Mouse (Mus musculus): Measurements from ENCODE around the gene Cdan1. TPM values are rescaled to one million over a fixed set of nuclear protein-coding genes. Genes with fewer than 3 reads are reported as not detected.

Gene Cdan1
- polyA plus RNA-seq, 1 experiment, result 7.8 TPM

DNA sequence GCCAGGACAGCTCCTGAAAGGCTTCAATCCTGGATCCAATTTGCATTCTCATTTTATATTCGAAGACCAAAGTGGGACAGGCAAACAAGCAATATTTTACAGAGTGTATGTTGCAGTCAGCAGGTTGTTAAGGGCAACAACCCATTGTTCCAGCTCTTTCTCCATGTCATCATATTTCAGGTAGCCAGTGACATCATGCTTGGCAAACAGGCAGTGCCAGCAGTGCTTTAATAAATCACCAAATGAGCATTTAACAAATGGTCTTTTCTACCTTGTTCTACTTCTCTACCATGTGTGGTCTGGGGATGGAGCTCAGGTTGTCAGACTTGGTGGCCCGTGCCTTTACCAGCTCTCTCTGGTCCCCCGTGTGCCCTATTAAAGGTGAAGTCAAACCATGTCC lies 8.2 kb upstream of the Cdan1 start:
- H3K4me1 ChIP-seq, result peaks cover 2% of the 10 kb centered on the region
- H3K36me3 ChIP-seq (replicated peaks; ENCODE audit: low read length), result peaks cover 34% of the 10 kb centered on the region
- H3K4me3 ChIP-seq (replicated peaks), result no peak overlapping the region
- TF ChIP-seq GATA1 (IDR thresholded peaks at IDR 0.05; ENCODE audit: borderline replicate concordance, low read length) (no peak), FLI1 (IDR thresholded peaks at IDR 0.05; ENCODE audit: low read length) (no peak)
- no peaks in the 10 kb centered on the region for H3K9me3 ChIP-seq
- H3K27me3 ChIP-seq (replicated peaks), result no peaks in the 10 kb centered on the region

DNA sequence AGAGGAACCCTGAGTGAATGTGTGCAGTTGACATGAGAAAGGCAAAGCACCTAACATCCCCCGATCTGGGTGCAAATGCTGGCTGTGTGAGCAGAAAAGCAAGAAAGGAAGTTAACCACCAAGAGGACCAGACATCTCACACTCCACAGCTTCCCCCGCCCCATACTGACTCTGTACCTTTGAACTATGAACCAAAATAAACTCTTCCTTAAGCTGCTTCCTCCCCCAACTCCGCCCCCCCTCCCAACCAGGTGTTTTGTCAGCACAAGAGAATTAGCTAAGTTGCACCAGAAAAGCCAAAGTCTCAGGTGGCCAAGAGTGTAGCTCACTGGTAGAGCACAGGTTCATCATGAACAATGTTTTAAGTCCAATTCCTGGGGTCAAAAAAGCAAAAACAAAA lies 3.2 kb upstream of the Cdan1 start:
- no peak overlapping the region for H3K4me3 ChIP-seq (replicated peaks)
- no peak for TF ChIP-seq FLI1 (IDR thresholded peaks at IDR 0.05; ENCODE audit: low read length)
- no peak for TF ChIP-seq GATA1 (IDR thresholded peaks at IDR 0.05; ENCODE audit: borderline replicate concordance, low read length)

DNA sequence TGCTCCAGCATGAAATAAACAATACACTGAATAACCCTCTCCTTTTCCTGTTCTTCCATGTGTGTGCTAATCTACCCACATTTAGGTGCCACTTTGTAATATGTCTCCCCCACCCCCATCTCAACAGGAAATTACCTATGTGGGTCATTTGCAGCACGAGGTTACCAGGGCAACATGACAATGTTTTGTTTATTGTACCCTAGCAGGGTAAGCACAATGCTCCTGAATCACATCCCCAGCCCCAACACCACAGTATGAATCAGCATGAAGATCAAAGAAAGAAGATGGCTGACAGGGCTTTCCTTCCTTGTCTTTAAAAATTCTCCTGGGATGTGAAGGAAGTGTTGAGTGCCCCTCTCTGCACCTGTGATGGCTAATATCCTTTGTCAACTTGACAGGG lies 2.7 kb upstream of the Cdan1 start:
- Histone ChIP-seq H3K4me1 (peaks cover 38% of the 10 kb centered on the region), H3K4me3 (replicated peaks) (no peak overlapping the region), H3K36me3 (replicated peaks; ENCODE audit: low read length) (no peaks in the 10 kb centered on the region), H3K27me3 (replicated peaks) (no peaks in the 10 kb centered on the region), H3K9me3 (no peaks in the 10 kb centered on the region)
- TF ChIP-seq GATA1 (IDR thresholded peaks at IDR 0.05; ENCODE audit: borderline replicate concordance, low read length), result no peak
- TF ChIP-seq FLI1 (IDR thresholded peaks at IDR 0.05; ENCODE audit: low read length), result no peak

More for the DNA sequence above, 3.2 kb upstream of the Cdan1 start:
- H3K4me1 ChIP-seq, result peaks cover 33% of the 10 kb centered on the region
- H3K27me3 ChIP-seq (replicated peaks), result no peaks in the 10 kb centered on the region
- H3K36me3 ChIP-seq (replicated peaks; ENCODE audit: low read length), result peaks cover 1% of the 10 kb centered on the region
- no peaks in the 10 kb centered on the region for H3K9me3 ChIP-seq

DNA sequence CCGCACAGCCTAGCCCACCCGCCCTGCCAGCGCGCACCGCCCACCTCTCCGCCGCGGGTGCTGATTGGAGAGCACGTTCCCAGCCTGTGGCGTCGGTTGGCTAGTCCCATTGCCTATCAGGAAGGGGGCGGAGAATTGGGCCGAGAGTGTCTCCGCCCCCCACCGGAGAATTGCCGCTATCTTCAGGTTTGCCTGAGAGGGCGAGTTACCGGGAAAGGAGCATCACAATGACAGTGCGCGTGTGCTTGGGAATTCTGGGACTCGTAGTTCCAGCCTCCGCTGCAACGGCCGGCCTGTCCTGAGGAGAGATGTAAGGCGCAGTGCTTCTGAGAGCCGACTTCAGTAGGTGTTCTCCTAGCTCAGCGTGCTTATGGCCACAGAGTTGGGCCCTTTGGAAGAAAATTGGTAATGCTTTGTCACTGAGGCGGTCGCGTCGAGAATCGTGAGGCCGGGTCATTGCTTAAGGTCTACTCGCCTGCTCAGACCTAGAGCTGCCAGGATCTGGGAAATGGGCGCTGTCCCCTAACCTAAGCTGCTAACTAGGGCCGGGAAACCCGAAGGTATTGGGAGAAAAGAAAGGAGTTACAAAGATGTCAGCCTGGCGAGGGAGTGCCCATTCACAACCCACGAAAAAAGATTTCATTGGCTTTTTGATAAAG lies 625 bp upstream of the Cdan1 start, which contains the start of gene Ttbk2:
Gene Ttbk2, minus strand, starts transcription at position 181 of the 659 bp plus-strand sequence.
- no peaks in the 10 kb centered on the region for H3K36me3 ChIP-seq (replicated peaks; ENCODE audit: low read length)
- no peaks in the 10 kb centered on the region for H3K27me3 ChIP-seq (replicated peaks)
- H3K4me3 ChIP-seq (replicated peaks), result peak within 1 kb of the TSS; percentile 94
- H3K4me1 ChIP-seq, result peaks cover 39% of the 10 kb centered on the region
- no peaks in the 10 kb centered on the region for H3K9me3 ChIP-seq
- no peak for TF ChIP-seq GATA1 (IDR thresholded peaks at IDR 0.05; ENCODE audit: borderline replicate concordance, low read length)
- TF ChIP-seq FLI1 (IDR thresholded peaks at IDR 0.05; ENCODE audit: low read length), result no peak

DNA sequence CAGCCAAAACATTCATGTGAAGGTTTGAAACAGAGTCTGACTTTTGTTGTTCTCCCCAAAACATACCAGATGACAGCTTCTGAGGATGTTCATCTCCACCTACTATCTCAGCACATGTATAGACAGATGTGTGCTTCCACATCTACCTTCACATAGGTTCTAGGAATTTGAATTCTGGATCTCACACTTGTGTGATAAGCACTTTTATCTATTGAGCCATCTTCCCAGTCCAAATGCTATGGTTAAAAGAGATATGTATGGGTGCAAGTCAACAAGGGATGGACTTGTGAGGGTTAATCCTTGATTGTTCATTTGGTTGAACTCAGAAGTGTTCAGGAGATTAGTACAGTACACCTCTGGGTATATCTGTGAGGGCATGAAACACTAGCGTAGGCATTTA lies 4.6 kb downstream of the Cdan1 start:
- H3K4me1 ChIP-seq, result peaks cover 27% of the 10 kb centered on the region
- H3K36me3 ChIP-seq (replicated peaks; ENCODE audit: low read length), result no peaks in the 10 kb centered on the region
- TF ChIP-seq GATA1 (IDR thresholded peaks at IDR 0.05; ENCODE audit: borderline replicate concordance, low read length), result no peak
- TF ChIP-seq FLI1 (IDR thresholded peaks at IDR 0.05; ENCODE audit: low read length), result no peak
- no peaks in the 10 kb centered on the region for H3K9me3 ChIP-seq
- H3K27me3 ChIP-seq (replicated peaks), result no peaks in the 10 kb centered on the region
- no peak overlapping the region for H3K4me3 ChIP-seq (replicated peaks)

DNA sequence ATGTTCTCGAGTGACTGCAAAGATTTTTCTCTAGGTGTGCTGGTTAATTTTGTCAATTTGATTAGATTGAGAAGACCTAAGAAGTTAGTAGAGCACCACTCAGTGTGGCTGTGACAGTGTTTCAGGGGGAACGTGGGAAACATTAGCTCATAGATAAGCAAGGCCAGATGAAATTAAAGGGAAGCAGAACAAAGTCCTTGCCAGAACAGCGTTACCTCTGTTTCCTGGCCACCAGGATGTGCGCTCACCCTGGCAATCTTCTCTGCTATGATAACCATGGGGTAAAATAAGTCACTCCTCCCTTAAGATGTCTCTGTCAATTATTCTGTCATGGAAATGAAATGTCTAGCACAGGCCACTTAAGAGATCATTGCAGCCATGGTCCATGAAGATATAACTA lies 5.9 kb downstream of the Cdan1 start:
- Histone ChIP-seq H3K27me3 (replicated peaks) (no peaks in the 10 kb centered on the region), H3K36me3 (replicated peaks; ENCODE audit: low read length) (no peaks in the 10 kb centered on the region), H3K9me3 (no peaks in the 10 kb centered on the region), H3K4me1 (peaks cover 22% of the 10 kb centered on the region), H3K4me3 (replicated peaks) (no peak overlapping the region)
- TF ChIP-seq GATA1 (IDR thresholded peaks at IDR 0.05; ENCODE audit: borderline replicate concordance, low read length) (no peak), FLI1 (IDR thresholded peaks at IDR 0.05; ENCODE audit: low read length) (no peak)

DNA sequence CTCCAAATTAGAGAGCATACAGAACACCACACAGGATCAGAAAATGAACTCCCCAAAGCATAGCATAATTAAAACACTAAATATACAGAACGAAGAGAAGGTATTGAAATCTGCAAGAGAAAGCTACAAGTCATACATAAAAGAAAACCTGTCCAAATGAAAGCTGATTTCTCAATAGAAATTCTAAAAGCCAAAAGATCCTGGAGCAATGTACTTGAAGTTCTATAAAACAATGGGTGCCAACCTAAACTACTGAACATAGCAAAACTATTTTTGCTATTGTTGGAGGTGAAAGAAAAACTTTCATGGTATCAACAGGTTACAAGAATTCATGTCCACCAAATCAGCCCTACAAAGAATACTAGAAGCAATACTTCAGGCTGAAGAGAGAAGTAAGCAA lies 8.7 kb downstream of the Cdan1 start:
- Histone ChIP-seq H3K27me3 (replicated peaks) (no peaks in the 10 kb centered on the region), H3K4me1 (peaks cover 15% of the 10 kb centered on the region), H3K36me3 (replicated peaks; ENCODE audit: low read length) (peaks cover 2% of the 10 kb centered on the region), H3K9me3 (0 out of 2 replicates have a peak, but pooled peaks cover 2% of the 10 kb centered on the region), H3K4me3 (replicated peaks) (no peak overlapping the region)
- TF ChIP-seq GATA1 (IDR thresholded peaks at IDR 0.05; ENCODE audit: borderline replicate concordance, low read length), result no peak
- no peak for TF ChIP-seq FLI1 (IDR thresholded peaks at IDR 0.05; ENCODE audit: low read length)

DNA sequence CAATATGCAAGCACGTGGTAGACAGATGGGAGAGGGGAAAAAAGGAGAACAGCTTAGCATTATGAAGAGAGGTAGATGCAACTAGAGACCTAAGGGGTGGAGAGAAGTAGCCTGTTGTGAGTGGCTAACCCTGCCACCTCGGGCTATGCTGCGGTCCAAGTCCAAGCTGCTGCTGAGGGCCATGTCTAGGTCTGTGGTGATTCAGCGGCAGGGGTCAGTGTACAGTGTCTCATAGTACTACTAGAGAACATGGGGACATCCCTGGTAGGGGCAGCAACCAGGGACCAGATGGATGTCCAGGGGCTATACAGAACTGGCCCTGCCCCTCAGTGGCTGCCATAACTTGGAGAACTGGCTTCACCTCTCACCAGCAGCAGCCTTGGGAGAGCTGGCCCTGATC lies 14.8 kb downstream of the Cdan1 start:
- Histone ChIP-seq H3K4me3 (replicated peaks) (peak overlapping the region; percentile 1), H3K36me3 (replicated peaks; ENCODE audit: low read length) (peaks cover 12% of the 10 kb centered on the region), H3K4me1 (peaks cover 11% of the 10 kb centered on the region), H3K9me3 (0 out of 2 replicates have a peak, but pooled peaks cover 2% of the 10 kb centered on the region), H3K27me3 (replicated peaks) (no peaks in the 10 kb centered on the region)
- TF ChIP-seq FLI1 (IDR thresholded peaks at IDR 0.05; ENCODE audit: low read length) (no peak), GATA1 (IDR thresholded peaks at IDR 0.05; ENCODE audit: borderline replicate concordance, low read length) (no peak)

DNA sequence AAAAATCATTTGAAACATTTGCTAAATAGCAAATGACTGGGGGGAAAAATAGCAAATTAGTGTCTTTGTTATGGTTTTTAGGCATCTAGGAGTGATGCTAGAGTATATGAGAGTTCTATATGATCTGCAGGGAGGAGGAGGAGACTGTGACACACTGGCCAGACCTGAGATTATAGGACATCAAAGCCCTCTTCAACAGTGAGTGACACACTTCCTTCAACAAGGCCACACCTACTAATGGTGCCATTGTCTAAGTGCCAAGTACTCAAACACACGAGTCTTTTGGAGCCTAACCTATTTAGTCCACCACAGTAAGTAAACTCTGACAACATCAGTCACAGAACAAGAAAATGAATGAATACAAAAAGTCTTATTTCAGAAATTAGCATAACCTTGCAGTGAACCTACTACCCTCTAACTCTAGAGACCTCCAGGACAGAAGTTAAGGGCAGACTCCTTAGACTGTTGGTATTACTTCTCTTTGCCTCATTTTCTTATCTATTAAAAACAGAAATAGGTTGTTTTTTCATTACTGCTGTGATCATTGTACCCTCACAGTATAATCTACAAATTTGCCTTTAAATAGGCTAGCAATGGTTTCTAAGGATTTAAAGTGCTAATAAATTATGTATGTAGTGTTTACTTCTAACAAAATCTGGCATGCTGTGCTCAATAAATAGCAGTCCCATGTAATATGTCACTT lies 22.8 kb downstream of the Cdan1 start:
- Histone ChIP-seq H3K4me1 (peaks cover 9% of the 10 kb centered on the region; the same call in 1 of the 2 replicates), H3K27me3 (replicated peaks) (no peaks in the 10 kb centered on the region), H3K4me3 (replicated peaks) (no peak overlapping the region), H3K36me3 (replicated peaks; ENCODE audit: low read length) (peaks cover 14% of the 10 kb centered on the region), H3K9me3 (peaks cover 4% of the 10 kb centered on the region; the same call in 1 of the 2 replicates)
- TF ChIP-seq FLI1 (IDR thresholded peaks at IDR 0.05; ENCODE audit: low read length) (no peak), GATA1 (IDR thresholded peaks at IDR 0.05; ENCODE audit: borderline replicate concordance, low read length) (no peak)

DNA sequence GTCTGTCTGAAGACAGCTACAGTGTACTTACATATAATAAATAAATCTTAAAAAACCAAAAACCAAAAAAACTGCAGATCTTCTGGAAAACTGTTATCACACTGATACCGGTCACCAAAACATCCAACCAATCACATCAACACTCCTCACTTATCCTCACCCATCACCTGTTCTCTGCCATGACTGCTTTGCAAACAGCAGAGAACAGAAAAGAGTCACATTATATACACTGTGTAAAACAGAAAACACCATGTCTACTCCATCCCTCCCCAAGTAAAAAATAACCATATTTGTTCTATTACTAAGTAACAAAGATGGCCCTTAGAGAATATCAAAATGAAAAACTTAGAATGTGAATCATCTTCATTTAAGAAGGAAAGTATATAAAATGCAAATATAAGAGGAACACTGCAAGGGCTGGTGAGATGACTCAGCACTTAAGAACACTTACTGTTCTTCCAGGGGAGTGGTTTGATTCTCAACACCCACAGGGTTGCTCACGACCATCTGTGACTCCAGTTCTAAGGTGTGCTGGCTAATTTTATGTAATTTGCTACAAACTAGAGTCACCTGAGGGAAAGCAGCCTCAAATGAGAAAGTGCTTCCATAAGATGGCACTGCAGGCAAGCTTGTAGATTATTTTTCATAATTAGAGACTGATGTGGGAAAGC lies 79.5 kb downstream of the Cdan1 start:
- Histone ChIP-seq H3K36me3 (replicated peaks; ENCODE audit: low read length) (peaks cover 50% of the 10 kb centered on the region), H3K27me3 (replicated peaks) (no peaks in the 10 kb centered on the region), H3K4me1 (peaks cover 12% of the 10 kb centered on the region), H3K9me3 (no peaks in the 10 kb centered on the region), H3K4me3 (replicated peaks) (no peak overlapping the region)
- TF ChIP-seq FLI1 (IDR thresholded peaks at IDR 0.05; ENCODE audit: low read length), result no peak
- no peak for TF ChIP-seq GATA1 (IDR thresholded peaks at IDR 0.05; ENCODE audit: borderline replicate concordance, low read length)
